Mouse (Mus musculus) gastrocnemius, postnatal 10 days (tissue): ENCODE measurements at regions not wholly inside any gene's neighbourhood (a gene's known extent, or its start where the extent isn't known, plus 50 kb on each side); places are given as distances from the start of the nearest gene placed in this dataset.

Experiments used
- DNase-seq: peaks from one replicate; pipeline ENCODE4 v3.0.0; 2021; ENCODE audit warnings: mixed read lengths

DNA sequence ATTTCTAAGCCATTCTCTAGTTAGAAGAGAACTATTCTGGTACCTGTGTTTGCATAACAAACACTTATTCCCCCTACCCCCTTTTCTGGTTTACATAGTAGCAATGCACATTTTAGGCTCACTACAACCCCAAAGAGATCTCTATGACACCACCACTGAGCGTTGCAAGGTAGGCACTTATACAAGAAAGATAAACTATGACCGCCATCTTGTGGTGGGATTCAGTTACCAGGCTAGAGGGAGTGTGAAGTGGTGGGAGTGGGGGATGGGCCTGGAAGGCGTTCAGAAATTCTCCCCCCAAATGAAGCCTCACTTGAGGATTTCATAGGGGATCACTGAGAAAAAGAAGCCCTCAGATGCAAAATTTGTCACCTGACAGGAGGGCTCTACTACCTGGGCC lies 64.4 kb upstream of the Fst start:
- no peak for DNase-seq

GRCm38 (mm10) chr13:114526856-114527255 lies 68.1 kb upstream of the Fst start:
- no peak for DNase-seq

DNA sequence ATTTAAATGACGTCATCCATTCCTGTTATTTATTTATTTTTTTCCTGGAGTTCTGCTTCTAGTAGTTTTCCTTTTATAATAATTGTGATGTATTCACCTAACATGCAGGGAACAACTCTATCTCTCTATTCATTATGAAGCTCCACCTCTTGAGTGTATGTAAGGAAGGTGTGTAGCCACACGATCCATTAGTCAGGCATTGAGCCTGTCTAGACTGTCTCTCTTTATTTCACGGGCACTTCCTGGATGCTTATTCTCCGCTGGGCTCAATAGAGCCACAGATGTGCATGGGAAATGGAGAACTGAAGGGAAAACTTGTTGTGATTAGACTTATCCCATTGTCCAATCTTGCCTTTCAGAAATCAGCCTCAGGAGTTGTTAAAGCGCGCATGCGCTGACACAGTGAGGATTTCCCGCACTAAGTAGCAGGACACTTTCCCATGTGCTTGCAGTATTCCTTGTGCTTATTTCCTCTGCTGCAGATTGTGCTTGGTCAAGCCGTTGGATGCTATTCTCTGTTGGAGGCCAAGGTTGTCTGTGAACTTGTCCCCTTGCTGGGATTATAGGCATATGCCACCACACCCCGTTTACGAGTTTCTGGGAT lies 71.5 kb upstream of the Fst start:
- DNase-seq: no peak

GRCm38 (mm10) chr13:114531780-114532179 lies 73.0 kb upstream of the Fst start:
- no peak for DNase-seq

- no peak for DNase-seq
Observed at GRCm38 (mm10) chr13:114532393-114533097, 73.8 kb upstream of the Fst start.

- no peak for DNase-seq
Observed at GRCm38 (mm10) chr13:114534591-114534990, 75.8 kb upstream of the Fst start.

DNA sequence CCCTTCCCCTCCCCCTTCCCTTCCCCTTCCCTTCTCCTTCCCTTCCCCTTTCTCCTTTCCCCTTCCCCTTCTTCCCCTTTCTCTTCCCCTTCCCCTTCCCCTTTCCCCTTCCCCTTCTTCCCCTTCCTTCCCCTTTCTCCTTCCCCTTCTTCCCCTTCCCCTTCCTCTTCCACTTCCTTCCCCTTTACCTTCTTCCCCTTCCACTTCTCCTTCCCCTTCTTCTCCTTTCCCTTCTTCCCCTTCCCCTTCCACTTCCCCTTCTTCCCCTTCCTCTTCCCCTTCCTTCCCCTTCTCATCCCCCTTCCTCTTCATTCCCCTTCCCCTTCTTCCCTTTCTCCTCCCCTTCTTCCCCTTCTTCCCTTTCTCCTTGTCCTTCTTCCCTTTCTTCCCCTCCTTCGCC lies 77.0 kb upstream of the Fst start:
- no peak for DNase-seq

- DNase-seq: no peak
Observed at GRCm38 (mm10) chr13:114571731-114572130, 113.0 kb upstream of the Fst start.

DNA sequence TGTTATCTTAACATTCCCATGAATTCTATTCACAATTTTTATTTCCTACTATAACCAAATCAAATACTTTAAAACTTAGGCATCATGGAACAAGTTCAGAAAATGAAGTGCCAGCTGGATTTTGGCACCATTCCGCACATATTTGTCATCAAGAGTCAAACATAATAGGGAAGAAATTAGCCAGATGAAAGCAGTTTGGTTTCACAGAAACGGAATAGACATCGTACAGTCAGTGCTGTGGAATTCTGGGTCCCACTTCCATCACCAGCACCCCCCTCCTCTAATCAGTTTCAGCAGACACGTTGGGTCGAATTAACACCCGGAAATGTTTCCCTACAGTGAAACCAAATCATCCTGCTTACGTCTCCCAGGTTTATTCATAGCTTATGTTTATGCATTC lies 125.8 kb upstream of the Fst start:
- no peak for DNase-seq

DNA sequence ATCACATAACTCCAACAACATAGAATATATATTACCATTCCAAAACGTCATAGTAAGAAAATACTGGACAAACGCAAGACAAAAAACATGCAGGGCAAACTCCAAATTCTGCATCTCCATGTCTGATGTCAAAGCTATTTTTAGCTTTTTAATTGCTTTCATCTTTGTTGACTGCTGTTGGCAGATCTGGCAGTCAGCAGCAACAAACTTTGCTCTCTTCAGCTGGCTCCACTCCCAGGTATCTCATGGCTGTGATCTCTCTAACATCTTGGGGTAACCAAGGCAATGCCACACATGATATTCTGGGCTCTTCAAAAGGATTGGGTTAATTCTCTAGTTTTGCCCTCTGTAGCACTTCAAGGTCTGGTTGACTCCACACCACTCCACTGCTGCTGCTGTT lies 128.9 kb upstream of the Fst start:
- no peak for DNase-seq

DNA sequence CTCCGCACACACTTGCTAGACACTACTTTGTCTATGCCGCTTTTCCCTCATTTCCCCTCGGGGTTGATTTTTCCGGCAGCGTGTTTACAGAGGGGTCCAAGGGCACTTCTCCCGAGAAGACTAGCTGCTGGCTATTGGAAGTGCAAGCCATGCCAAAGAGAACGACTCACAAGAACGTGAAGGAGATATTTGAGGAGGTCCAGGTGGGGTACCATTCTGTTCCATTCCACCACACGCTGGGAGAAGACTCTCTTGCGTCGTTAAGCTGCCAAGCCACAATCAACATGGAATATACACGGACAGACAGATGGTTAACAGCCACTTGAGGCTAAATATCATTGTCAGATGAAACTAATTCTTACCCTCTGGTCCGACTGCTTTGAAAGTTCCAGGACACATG lies 144.6 kb upstream of the Fst start:
- DNase-seq: no peak

DNA sequence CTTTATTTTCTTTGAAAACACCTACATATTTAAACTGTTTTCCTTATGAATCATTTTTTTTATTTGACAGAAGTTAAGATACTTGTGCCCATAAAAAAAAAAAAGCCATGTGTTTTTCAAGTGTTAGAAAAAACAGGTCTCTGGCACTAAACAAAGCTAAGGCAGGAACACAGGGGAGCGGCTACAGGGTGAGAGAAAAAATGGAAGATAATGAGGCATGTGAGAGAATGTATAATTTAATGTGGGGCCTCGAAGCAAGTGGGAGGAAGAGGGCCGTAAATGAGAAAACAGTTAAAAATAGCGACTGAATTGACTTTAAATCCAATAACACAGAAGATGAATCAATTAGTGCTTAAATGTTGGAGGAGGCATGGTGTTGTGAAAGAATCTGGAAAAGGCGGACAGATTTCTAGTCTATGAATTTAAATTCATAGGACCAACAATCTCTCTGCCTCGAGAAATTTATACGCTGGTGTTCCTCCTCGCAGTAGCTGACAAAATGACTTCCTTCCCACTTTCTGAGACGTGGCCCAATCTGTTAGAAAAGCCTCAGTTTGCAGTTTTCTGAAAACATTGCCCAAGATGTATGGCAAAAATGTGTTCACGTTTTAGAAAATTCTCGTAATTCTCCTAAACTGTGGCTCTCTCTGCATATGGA lies 145.4 kb upstream of the Fst start:
- no peak for DNase-seq

- DNase-seq: no peak
Observed at GRCm38 (mm10) chr13:114613909-114614308, 155.2 kb upstream of the Fst start.

- DNase-seq: no peak
Observed at GRCm38 (mm10) chr13:114619416-114619815, 160.7 kb upstream of the Fst start.

- DNase-seq: peak; percentile 15
Observed at GRCm38 (mm10) chr13:114636731-114637130, 178.0 kb upstream of the Fst start.

DNA sequence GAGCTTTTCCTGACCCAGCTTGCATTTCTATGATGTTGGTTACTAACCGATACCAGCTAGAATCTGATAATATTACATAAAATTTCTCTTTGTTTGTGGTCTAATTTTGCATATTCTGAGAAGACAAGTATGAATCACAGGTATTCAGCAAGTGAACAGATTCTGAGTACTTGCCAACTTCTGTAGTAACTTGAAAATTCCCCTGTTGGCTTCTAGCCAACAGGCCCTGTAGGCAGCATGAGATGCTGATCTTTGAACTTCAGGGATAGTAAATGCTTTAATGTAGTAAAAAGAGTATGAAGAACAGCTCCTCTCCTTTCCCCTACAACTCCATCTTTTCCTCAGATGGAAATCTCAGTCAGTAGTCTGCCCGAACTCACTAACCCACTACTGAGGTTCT lies 178.5 kb upstream of the Mocs2 start:
- DNase-seq: no peak

GRCm38 (mm10) chr13:114641688-114642390 lies 176.2 kb upstream of the Mocs2 start:
- no peak for DNase-seq

DNA sequence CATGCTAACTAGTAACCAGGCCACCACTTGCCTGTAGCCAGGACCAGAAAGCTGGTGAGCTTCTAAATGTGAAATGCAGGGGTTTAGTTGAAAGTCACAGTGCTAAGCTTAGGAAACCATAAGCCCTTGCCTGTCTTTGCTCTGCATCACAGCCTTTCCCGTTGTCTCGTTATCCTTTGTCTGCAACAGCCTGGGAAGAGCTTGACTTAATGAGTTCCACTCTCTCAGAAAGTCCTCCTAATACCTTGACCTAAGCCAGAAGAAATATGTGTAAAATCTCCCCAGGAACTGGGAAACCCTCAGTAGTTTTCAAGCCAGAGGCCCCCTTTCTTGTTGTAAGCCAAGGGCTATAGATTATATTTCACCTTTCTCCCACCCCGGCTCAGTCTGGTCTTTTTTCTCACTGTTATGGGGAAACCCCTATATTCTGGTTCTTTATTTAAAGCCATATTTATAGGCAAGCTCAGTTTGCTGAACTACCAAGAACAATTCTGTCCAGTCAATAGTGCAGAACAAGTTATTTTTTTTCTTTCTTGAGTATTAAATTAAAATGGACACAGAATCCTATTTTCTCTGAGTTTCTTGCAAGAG lies 175.0 kb upstream of the Mocs2 start:
- no peak for DNase-seq

DNA sequence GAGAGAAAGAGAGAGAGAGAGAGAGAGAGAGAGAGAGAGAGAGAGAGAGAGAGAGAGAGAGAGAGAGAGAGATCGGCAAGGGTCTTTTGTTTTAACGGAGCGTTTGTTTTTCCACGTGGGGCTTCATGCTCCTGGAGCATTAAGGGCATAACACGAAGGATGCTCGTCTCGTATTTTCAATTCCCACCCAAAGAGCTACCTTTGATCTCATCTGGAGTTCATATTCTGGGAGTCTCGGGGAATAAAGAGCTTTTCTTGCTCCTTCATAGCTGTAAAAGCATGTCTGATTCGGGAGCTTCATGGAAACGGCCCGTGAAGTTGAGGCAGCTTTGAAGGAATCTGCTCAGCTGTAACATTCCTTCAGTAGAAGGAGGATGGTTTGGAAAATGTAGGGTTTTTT lies 174.5 kb upstream of the Mocs2 start:
- DNase-seq: no peak

- DNase-seq: no peak
Observed at GRCm38 (mm10) chr13:114654267-114654666, 163.8 kb upstream of the Mocs2 start.

- DNase-seq: no peak
Observed at GRCm38 (mm10) chr13:114654953-114655586, 163.0 kb upstream of the Mocs2 start.

- DNase-seq: no peak
Observed at GRCm38 (mm10) chr13:114672411-114672810, 145.6 kb upstream of the Mocs2 start.
